Mouse (Mus musculus): Measurements from ENCODE around the gene Abat.

DNA sequence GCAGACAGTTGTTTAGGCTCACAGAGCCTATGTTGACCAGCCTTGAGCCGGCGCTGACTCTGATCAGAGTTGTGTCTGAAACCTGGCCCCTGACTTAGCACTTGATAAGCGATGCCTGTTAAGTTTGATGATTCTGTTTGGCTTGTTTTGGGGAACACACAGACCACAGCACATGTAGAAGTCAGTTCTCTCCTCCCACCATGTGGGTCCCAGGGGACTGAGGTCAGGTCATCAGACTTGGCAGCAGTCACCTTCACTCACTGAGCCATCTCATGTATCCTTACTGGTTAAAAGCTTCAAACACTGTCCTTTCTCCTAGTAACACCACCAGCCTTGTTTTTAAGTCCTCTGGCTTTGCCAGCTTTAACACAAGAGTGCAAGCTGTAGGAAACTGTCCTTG lies 136.8 kb downstream of the Abat start:
- TF ChIP-seq CTCF (IDR thresholded peaks at IDR 0.05; ENCODE audit: borderline replicate concordance, insufficient read depth, low read length) = no peak
- no peak for TF ChIP-seq POLR2A (IDR thresholded peaks at IDR 0.05; ENCODE audit: low read depth, low read length)
